Mouse (Mus musculus) embryo, embryonic 11.5 days (tissue): ENCODE data around the gene Olfr1259.
"Not testable (repeated sequence)": the region's sequence is repeated elsewhere in the genome, so short reads cannot be mapped to it uniquely, and the experiment has no call there.

ENCODE experiments used
- DNase-seq: peaks from one replicate; pipeline ENCODE4 v3.0.0-alpha.2; 2012; ENCODE audit warnings: low read depth, low spot score

Gene Olfr1259

DNA sequence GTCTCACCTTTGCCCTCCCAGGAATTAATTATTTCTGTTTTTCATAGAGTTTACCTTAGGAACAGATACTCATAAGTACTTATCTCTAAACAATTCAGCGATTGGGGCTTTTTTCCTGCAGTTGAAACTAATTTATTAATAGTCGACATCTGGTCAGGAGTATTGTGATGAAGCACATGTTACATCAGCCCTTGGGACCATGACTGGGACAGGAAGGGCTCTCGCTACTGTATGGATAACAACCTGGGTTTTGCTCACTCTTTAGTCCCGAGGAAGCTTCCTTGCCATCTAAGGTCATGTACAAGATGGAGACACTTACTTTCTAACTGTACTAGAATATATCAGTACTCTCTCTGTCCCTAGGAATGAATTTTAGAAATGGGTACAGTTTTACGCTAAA lies at the start of gene Olfr1259:
TSS of gene Olfr1259 (minus strand) at position 101 of the 400 bp plus-strand sequence.
- no peak for DNase-seq

DNA sequence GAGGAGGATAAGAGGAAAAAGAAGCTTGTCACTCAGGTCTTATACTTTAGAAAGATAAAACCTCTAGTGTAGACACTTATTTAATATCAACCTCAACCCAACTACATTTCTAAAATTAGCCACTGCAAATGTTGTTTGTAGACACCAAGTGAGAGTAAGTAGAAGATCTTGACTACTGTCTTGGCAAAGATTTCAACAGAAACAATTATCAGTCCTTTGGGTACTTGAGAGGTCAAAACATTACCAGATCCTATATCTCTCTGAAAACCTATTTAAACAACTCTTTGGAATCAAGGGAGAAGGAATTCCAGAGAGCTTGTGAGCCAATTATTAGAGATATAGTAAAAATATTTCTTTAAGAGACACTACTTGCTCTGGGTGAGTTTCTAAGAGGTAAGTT lies 42.5 kb upstream of the Olfr1259 start, which contains the start of gene Olfr1261:
TSS of gene Olfr1261 (plus strand) at position 301 of the 400 bp plus-strand sequence.
- DNase-seq, result no peak

DNA sequence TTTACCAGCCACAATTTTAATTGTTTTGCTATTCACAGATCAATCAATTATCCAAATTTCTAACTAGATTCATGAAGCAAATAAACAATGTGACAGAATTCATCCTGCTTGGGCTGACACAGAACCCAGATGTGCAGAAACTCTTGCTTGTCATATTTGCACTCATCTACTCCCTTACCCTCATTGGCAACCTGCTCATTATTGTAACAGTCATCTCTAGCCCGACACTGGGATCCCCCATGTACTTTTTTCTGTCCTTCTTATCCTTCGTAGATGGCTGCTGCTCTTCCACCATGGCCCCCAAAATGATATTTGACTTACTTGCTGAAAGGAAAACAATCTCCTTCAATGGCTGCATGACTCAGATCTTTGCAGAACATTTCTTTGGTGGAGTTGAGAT lies 29.2 kb upstream of the Olfr1259 start:
- DNase-seq, result no peak

DNA sequence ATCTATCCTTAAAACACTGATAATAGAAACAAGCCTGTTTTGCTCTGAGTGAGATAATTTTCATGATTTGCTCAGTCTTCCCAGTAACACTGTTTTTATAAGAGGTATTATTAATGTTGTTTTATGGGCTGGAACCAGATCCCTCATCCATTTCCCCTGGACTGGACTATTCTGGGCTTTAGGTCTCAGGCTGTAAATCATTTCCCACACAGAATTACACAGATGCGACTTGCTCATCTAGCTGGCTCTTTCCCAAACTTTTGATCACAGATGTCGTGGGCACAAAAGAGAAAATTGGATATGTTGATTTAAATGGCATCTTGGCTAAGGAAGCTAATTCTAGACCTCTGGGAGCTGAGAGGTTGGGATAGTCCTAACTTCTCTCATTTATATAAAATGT lies 25.7 kb upstream of the Olfr1259 start, which contains the start of gene Olfr1260:
TSS of gene Olfr1260 (plus strand) at position 157 of the 400 bp plus-strand sequence.
- DNase-seq, result no peak

DNA sequence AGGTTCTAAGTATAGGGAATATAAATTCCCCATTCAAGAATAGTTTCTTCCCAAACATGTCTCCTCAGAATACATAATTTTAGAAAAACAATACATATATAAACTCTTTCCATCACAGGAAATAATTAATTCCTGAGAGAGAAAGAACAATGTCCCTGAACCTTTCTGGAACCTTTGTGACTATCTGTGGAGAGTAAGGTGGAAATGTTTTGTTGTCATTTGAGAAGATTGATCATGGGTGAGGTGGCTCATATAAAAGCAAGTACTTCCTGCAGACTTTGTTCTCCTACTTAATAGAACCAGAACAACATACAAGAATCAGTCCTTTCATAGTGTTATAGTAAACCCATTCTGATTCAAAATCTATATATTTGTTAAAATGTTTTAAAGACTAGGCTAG lies 21.5 kb downstream of the Olfr1259 start, which contains the start of gene Olfr1258:
TSS of gene Olfr1258 (plus strand) at position 301 of the 400 bp plus-strand sequence.
- DNase-seq, result no peak

DNA sequence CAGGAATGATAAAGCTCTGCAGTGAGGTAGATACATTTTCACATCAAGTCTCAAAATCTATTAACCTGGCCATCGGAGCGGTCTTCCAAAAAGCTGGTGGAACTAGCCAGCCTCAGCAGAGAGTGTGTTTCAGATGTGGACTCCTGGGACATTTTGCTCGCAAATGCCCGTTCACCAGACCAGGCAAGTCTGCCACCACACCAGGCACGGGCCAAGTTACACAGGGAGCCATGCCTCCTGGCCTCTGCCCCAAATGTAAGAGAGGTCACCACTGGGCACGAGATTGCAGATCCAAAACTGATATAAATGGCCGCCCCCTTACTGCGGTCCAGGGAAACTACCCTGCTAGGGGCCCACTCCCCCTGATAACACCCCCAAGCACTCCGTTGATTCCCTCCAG lies 35.8 kb downstream of the Olfr1259 start:
- not testable (repeated sequence) for DNase-seq
